Mouse (Mus musculus) embryonic fibroblast, embryonic 13.5 days (primary cell): ENCODE results near the gene Psmc2.

Source experiments
- CTCF ChIP-seq: IDR thresholded peaks from 2 replicates; pipeline ENCODE4 v1.5.1; 2011; ENCODE audit warnings: mild to moderate bottlenecking, control low read depth, low read length, moderate library complexity, borderline replicate concordance; ENCODE audit not compliant: insufficient read depth
- POLR2A ChIP-seq: IDR thresholded peaks from 2 replicates; pipeline ENCODE4 v1.6.1; 2011; ENCODE audit warnings: low read depth, mild to moderate bottlenecking, control low read depth, low read length, moderate library complexity

GRCm38 (mm10) chr5:21826370-21826769 is 41.3 kb downstream of the Psmc2 start:
- TF ChIP-seq CTCF (no peak), POLR2A (no peak)
